Mouse (Mus musculus) right cerebral cortex, postnatal 4 days (tissue): Measurements from ENCODE around the gene Hipk2.

Experiments
- DNase-seq: peaks from one replicate; pipeline ENCODE4 v3.0.0-alpha.2; 2022

Gene Hipk2

DNA sequence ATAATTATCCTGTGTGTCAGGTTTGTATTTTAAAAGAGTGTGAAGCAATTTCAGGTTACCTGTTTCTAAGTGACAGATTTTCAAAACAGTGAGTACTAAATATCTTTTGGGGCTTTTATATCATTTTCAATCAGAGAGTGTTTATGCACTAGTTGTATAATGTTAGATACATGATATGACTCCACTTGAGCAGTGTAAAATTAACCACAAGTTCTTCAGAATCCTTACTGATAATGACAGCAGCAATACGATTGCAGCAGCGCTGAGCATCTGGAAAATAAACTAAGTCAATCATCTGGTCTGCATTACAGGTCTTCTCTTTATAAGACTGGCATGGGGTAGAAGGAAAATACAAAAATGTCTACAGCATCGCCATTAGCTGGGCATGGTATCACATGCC is 49.1 kb downstream of the Hipk2 start:
- no peak for DNase-seq

DNA sequence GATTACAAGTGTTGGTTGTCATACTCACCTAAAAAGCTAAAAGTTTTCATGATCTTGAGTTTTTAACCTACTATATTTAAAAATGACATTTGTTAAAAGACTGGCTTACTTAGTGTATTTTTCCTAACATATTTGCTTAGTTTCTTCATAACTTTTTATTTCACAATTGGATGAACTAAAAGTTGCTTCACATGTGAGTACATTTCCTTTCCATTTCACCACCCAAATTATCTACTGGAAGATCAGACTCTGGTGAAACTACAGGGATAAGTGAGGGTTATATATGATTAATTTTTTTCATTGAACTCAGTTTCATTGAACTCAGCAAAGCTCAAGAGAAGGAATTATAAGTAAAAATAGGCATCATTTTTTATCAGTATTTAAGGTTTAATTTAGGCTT is 50.1 kb downstream of the Hipk2 start:
- no peak for DNase-seq

DNA sequence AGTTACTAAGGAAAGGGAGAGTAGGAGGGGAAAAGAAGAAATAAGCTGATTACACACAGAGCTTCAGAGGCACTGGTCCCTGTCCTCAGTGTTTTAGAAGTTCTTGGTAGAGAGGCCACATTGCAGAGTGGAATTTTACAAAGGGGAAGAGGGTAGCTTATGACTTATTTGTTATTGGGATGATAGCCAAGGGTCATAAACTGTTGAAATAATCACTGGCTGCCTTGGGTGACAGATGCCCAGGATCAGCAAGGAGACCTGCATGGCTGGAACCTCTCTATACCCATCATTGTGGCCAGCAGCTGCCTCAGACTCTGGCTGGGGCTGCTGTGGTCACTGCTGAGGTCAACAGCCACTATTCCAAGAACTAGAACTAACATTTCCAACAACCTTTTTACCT is 52.1 kb downstream of the Hipk2 start:
- no peak for DNase-seq

DNA sequence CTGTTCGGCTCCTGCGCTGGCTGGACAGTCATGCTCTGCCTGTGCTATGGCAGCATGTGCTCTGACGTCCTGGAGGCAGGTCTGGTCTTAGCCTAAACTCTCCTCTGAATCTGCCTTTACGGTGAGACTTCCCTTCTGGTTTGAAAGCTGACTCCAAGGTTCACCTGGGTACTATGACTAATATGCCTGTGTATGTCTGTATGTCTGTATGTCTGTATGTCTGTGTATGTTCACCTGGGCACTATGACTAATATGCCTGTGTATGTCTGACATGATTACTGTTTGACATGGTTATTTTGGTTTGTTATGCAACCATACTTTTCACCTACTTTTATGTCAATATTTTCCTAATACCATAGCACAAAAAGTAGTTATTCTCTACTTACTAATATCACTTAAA is 52.8 kb downstream of the Hipk2 start:
- no peak for DNase-seq

DNA sequence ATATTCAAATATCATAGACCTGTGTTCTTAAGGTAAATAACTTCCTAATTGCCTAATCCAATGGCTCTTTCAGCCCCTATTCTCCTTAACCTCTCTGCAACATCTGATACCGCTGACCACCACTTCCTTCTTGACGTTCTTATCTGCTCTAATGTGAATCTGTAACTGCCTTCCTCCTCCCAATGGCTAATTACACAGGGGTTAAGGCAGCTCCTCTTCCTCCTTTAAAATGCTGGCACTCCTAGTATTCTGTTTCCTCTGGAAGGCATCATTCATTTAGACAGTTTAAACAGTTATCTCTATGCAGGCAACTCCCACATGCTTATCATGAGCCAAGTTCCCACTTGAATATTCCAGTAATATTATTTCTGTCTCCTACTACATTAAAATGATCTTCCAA is 54.3 kb downstream of the Hipk2 start:
- DNase-seq: no peak

DNA sequence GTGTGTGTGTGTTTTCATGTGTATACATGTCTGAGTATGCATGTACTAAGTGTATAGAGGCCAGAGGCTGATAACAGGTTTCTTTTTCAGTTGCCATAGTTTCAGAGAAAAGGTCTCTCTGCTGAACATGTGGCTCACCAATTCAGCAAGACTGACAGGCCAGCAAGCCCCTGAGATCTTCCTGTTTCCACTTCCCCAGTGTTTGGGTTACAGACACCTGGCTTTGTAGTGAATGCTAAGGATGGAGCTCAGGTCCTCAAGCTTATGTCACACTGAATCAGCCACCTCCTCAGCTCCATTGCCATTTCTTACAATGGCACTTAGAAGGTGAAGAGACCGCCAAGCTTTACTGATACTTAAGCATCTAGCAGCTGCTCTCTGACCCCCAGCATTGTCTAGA is 55.1 kb downstream of the Hipk2 start:
- DNase-seq: no peak

DNA sequence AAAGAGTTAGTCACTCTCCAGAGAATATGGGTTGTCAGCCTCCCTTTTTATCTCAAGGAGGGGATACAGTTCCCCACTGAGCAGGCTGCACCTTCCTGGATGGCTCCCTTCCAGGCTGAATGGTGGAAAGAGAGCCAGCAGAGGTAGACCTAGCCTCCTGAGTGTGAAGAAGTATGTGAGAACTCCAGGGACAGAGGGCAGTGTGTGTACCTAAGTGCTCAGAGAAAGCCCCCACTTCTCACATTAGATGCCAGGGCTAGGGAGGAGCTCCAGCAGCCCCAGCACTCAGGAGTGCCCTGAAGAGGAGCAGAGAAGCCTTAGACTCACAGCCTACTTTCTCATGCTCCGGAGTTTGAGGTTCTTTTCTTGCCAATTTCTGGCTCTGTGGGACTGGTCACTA is 59.7 kb downstream of the Hipk2 start:
- DNase-seq: no peak

DNA sequence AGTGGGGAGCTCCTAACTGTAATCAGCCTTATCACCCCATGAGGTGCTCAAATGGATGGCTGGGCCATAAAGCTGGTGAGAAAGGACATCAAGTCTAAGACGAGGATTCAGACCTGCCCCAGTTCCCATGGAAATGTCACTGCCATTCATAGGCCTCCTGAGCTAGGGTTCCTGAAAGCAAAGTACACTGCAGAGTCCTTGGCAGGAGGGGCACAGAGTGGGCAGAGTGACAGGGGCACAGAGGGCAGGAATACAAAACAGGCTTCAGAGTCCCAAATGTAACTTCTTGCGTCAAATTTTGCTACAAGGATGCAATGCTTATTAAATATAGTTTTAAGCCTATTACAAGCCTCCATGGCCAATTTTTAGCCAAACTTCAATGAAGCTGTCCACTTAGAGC is 60.4 kb downstream of the Hipk2 start:
- DNase-seq: peak; percentile 25

DNA sequence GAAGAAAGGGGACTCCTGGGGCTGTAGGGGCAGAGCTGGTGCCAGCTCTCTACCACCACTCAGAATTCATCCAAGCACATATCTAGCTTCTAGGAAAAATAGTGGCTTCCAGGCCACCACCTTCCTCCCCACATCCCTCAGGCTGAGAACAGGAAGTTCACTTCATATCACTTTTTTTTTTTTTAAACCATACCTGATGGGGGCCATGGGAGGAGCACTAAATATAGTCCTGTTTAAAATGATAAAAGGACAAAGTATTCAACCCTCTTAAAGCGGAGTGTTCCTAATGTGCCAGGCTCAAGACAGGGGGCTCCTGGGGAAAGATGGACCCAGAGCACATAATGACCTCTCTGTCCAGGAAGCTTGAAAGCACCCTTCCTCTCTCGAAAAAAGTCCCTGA is 61.3 kb downstream of the Hipk2 start:
- no peak for DNase-seq

DNA sequence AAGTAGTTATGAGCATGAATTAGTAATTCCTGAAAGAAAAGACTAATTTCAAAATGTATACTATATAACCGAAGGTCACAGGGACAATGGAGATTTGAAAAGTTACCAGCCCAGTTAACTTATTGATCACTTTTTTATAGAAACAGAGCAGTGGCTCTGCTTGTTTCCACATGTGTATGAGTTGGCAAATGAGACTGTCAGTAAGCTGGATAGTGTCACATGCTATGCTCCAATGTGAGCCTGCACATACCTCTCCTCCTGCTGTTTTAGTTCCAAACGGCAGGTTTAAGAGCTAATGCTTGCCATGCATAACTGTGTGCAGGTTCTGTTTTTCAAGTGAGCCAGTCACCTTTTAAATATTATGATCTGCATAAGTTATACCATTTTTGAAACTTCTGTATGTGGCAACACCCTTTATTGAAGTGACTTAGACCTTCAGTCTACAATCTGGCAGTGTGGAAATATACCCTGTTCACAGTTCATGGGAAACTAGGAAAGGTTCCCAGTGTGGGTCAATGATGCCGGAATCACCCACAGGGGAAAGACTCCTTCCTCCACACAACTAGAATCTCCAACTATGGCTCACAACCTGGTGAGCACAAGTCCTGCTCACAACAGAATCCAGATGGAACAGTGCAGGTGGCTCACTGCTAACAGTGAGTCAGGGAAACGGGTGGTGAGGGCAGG is 64.4 kb downstream of the Hipk2 start:
- DNase-seq: no peak

DNA sequence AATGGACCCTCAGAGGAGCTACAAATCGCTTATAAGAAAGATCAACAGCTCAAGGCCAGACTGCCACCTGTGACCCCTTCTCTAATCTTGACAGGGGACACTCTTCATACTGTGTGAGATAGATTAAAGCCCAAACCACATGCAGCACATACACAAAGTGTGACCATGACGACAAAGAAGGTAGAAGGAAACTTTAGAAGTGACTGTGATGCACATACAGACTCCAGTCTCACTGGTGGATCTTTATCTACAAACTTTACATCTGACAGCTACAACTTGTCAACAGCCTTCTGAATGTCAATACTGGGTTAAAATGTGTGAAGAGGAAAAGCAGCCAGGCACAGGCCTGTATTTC is 65.9 kb downstream of the Hipk2 start:
- no peak for DNase-seq

DNA sequence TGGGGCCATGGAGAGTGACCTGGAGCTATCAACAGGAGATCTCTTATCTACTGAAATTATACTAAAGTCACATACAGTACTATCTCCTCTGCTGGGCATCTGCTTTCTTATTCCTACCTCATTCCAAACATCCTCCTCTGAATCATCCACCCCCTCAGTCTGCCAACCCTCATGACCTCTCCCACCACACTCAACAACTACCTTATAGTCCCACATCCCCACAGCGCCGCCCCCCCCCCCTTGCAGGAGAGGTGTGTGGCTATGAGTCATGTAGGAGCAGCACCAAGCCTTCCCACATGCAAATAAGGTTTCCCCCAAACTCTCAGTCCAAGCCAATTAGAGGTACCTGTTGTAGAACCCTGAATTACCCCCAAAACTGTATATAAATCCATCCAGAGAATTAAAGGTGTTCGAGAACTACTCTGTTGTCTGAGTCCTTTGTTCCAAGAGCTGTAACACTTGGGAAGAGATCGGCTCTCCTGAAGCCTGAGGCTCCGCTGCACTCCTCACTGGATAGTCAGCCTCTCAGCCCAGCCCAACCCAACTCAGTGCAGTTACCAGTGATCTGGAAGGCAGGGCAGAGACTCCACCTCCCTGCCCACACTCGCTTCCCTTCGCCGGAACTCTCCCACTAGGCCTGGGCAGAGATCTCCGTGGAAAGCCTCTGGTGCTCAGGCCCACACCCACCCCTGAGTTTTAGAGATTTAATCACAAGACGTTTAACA is 66.4 kb downstream of the Hipk2 start:
- DNase-seq: no peak

DNA sequence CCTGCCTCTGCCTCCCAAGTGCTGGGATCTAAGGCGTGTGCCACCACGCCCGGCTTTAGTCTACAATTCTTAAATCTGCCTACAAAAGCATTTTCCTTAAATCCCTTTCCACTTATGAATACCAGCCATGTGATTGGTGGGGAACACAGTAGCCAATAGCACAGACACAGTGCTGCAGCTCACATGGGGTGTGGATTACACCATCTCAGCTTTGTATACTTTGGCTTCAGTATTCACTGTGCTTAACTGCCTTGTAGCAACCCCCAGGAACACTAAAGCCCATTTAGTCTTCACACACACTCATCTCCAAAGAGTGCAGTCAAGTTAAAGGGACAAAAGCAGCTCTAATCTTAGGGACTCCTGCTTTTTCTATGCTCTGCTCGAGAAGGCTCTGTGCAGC is 67.6 kb downstream of the Hipk2 start:
- no peak for DNase-seq

DNA sequence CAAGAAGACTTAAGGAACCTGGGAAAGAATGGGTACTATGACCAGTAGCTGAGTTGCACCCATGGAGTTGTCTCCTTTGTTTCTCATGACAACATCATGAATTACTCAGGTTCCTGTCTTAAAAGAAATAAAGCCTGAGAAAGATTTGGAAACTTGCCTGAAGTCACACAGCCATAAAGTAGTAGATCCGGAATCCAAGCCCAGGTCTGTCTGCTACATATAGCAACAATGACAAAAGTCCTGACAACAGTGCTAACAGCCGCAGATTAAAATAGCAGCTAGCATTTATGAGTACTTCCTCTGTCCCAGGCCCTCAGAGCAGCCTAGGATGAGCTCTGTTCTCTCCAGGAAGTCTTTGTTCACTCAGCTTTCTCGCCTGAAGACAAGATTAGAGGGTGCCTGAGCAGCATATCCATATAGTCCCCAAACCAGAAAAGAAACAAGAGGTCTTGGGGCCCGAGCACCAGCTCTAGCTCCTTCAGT is 69.0 kb downstream of the Hipk2 start:
- no peak for DNase-seq

DNA sequence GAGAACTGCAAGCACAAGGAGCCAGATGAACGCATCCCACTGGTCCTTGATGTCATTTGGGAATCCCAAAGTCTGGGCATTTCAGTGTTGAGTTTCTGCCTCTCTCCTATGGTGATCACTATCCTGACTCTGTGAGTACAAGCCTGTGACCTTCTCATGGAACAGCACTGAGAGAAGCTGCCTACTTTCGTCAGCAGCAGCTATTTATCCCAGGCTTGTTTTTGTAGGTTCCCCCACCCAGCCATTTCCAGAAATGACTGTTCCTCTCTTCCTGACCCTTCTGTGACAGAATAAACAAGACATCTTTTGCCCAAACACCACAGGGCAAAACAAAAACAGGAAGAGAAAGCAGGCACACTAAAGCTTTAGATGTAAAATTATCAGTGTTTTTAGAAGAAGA is 70.4 kb downstream of the Hipk2 start:
- no peak for DNase-seq

DNA sequence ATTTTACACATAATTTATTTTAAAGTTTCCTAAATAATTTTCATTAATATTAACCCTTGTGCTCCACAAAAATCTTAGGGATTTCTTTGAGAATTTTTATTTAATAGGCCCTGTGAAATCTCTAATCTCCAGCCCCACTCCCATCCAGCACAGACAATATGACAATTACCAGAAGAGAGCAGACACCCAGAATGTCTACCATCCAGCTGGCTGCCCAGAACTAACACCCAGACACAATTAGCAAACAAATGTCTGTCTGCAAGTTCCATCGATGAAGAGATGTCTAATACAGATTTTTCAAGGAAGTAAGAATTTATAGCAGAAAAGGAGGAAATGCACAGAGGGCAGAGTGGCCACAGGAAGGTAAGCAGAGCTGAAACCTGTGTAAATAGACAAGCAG is 74.7 kb downstream of the Hipk2 start:
- no peak for DNase-seq

DNA sequence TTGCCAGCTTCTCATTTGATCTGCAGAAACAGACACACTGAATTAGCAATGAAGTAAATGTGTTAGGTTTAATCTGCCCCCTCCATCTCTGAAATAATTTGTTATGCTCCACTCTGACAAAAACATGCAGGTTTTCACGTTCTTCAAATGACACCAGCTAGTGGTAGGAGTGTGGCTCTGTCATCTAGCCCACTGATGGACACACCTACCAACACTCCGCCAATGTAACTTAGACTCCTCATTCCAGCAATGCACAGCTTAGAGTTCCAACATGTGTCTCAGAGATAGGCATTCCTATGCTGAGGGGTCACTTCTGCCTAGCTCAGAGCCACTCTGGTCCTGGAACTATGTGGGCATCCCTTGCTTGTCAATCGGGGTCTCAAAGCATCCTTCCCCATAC is 78.4 kb downstream of the Hipk2 start:
- no peak for DNase-seq

DNA sequence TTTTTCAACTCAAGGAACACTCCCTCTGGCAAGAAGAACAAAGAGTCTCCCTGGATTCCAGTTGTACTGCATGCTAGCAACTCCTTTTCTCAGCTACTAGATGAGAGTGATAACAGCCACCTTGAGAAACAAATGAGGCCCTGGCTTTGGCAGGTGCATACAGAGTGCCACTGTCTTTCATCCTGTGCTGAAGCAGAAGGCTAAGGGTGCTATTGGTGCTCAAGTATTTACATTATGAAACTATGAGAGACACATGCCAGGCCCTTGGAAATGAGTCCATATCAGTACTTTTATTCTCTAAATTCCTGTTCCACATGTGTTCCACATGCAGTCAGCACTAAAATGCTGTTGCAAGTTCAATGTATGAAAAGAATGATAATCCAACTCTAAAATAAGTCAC is 79.0 kb downstream of the Hipk2 start:
- no peak for DNase-seq

DNA sequence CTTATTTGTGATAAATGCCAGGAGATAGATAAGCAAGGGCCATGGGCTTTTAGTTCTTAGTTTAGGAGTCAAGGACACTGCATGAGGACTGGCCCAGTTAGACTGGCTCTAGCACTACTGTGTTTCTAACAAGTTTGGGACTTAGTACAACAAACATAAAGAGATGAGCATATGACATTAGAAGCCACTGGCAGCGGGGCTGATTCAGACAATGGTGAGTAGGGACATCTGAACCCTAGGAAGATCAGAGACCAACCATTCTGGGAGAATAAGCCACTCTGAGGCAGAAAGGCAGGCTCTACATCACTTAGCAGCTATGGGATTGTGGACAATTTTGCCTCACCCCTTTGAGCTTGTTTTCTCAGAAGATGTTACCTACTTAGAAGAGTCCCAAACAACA is 79.6 kb downstream of the Hipk2 start:
- no peak for DNase-seq

DNA sequence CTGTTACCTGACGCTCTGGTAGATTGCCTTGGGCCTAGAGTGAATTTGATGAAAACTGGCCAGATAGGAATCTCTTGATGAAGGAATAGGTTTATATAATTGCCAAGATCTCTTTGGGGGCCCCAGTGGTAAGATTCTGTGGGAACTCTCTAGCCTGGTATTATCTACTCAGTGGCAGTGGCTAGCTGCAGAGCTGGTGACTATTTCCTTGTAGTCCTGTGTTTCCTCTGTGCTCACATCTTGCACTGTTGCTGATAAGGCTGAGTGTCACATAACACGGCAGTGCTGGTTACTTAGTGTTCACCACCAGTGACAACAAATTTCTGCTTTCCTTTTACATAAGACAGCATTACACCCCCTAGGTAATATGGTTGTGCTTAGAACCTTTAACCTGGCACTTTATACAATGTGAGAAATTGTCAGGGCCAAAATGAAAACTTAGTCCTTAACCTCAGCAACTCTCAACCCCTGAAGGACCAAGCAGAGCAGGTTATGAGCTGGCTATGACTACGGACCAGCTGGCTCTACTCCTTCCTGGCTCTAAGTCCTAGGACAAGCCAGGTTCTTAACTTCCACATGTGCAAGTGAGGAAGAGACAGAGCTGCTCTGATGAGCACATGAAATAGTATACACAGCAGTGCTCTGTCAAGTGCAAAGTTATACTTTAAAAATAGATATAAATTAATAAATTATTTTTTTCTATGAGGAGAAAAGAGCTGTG is 80.7 kb downstream of the Hipk2 start:
- DNase-seq: no peak

DNA sequence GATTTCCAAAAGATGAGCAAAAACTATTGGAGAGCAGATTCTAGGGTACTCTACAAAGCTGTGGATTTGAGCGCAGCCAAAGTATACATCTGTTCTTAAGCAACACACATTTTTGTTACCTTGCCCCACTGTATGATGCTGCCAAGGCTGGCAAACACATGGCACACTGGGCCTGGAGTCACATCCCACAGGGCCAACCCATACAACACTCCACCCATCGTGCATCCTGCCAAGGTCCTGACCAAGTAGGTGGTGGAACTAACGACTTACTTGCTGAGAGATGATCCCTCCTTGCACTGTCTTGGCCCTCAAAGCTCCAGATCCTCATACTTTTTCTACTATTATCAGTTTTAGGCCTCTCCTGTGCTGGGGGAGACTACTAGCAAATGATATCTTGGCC is 83.0 kb downstream of the Hipk2 start:
- DNase-seq: no peak

DNA sequence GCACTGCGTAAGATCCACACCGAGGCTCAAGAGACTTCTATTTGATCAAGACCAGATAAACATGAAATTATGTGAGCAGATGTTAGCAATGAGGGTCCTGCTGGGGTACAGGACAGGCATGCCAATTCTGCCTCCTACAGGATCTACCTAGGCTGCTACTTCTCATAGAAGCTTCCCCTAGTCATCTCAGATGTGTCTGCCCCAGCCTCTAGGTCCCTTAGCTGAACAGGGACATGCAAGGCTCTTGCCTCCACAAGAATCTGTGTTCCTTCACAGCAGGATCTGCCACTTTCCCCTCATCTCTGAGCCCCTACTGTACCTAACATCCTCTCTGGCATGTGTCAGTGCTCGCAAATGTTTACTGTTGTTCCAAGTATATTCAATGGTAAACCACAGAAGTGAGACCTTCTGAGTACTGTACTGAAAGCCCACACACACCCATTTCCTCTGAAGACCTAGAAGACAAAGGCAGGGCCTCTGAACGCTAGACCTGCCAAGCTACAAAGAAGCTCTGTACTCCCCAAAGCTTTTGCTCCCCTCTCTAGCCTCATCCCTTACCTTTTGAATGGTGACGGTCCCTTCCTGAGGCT is 86.6 kb downstream of the Hipk2 start:
- no peak for DNase-seq

DNA sequence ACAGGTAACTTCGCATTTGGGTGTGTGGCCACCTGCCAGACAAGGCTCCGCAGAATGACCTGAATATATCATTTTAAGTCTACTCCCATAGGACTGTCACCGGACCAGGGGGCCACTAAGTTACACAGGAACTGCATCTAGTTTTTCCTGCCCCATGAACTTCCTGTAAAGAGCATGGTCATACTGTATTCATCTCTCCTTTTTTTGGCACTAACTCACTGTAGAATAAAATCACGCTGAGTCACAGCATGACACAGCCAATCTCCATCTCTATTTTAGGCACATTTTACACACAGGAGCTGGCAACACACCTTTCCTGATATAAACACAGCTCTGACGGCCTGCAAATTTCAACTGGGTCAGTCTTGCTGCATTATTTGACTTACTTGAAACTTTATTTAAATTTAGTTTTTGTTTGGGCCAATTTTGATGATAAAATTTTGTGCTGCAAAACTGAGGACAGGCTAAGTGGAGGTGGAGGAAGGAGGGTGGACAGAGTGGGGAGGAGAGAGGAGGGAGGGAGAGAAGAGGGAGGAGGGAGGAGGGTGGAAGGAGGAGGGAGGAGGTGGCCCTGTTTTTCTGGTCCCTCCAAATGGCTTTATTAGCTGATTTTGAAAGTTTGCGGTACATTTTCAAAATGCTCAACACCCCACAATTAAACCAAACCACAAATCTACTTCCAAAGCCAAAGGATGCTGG is 88.0 kb downstream of the Hipk2 start:
- no peak for DNase-seq
